Mouse (Mus musculus) v-Abl transformed pro-B cells (cell line): Measurements from ENCODE around the gene Ccdc54.

ENCODE experiments used
- in situ Hi-C, 2 experiments: fragments of 400-800 bp; cut with MboI; formaldehyde crosslinking; loops; one replicate each; pipeline ENCODE4 v1.15.1; 2025; ENCODE audit not compliant: unreplicated experiment in 2 of 2

The Ccdc54 gene

GRCm38 (mm10) chr16:50591054-50591453 is at the start of gene Ccdc54:
Ccdc54 (minus strand) TSS chr16:50591154.
- in situ Hi-C loops, result no loop called here

GRCm38 (mm10) chr16:50632585-50632984 is 41.6 kb upstream of the Ccdc54 start:
- in situ Hi-C loops, result no loop called here

GRCm38 (mm10) chr16:50615569-50615968 is 24.6 kb upstream of the Ccdc54 start:
- in situ Hi-C loops, result no loop called here

- in situ Hi-C loops, result no loop called here
Observed at GRCm38 (mm10) chr16:50612944-50613343, 22.0 kb upstream of the Ccdc54 start.

- in situ Hi-C loops, result no loop called here
Observed at GRCm38 (mm10) chr16:50610580-50610979, 19.6 kb upstream of the Ccdc54 start.

GRCm38 (mm10) chr16:50607776-50608562 is 17.0 kb upstream of the Ccdc54 start:
- in situ Hi-C loops, result no loop called here

GRCm38 (mm10) chr16:50604826-50605225 is 13.9 kb upstream of the Ccdc54 start:
- in situ Hi-C loops, result no loop called here

- in situ Hi-C loops, result no loop called here
Observed at GRCm38 (mm10) chr16:50601947-50602346, 11.0 kb upstream of the Ccdc54 start.

GRCm38 (mm10) chr16:50600665-50601064 is 9.7 kb upstream of the Ccdc54 start:
- in situ Hi-C loops, result no loop called here

GRCm38 (mm10) chr16:50596679-50597078 is 5.7 kb upstream of the Ccdc54 start:
- in situ Hi-C loops, result no loop called here

GRCm38 (mm10) chr16:50596171-50596570 is 5.2 kb upstream of the Ccdc54 start:
- in situ Hi-C loops, result no loop called here

GRCm38 (mm10) chr16:50594876-50595275 is 3.9 kb upstream of the Ccdc54 start:
- in situ Hi-C loops, result no loop called here

- in situ Hi-C loops, result no loop called here
Observed at GRCm38 (mm10) chr16:50593361-50593760, 2.4 kb upstream of the Ccdc54 start.

- in situ Hi-C loops, result no loop called here
Observed at GRCm38 (mm10) chr16:50589574-50590151, 1.3 kb downstream of the Ccdc54 start.

- in situ Hi-C loops, result no loop called here
Observed at GRCm38 (mm10) chr16:50588191-50588590, 2.8 kb downstream of the Ccdc54 start.

- in situ Hi-C loops, result no loop called here
Observed at GRCm38 (mm10) chr16:50587139-50587538, 3.8 kb downstream of the Ccdc54 start.

- in situ Hi-C loops, result no loop called here
Observed at GRCm38 (mm10) chr16:50578361-50578760, 12.6 kb downstream of the Ccdc54 start.

- in situ Hi-C loops, result no loop called here
Observed at GRCm38 (mm10) chr16:50572557-50572956, 18.4 kb downstream of the Ccdc54 start.

- in situ Hi-C loops, result no loop called here
Observed at GRCm38 (mm10) chr16:50559163-50559771, 31.7 kb downstream of the Ccdc54 start.

- in situ Hi-C loops, result no loop called here
Observed at GRCm38 (mm10) chr16:50553828-50554227, 37.1 kb downstream of the Ccdc54 start.

GRCm38 (mm10) chr16:50551871-50552528 is 39.0 kb downstream of the Ccdc54 start:
- in situ Hi-C loops, result no loop called here
